Mouse (Mus musculus): ENCODE measurements around the gene Zdhhc22.

DNA sequence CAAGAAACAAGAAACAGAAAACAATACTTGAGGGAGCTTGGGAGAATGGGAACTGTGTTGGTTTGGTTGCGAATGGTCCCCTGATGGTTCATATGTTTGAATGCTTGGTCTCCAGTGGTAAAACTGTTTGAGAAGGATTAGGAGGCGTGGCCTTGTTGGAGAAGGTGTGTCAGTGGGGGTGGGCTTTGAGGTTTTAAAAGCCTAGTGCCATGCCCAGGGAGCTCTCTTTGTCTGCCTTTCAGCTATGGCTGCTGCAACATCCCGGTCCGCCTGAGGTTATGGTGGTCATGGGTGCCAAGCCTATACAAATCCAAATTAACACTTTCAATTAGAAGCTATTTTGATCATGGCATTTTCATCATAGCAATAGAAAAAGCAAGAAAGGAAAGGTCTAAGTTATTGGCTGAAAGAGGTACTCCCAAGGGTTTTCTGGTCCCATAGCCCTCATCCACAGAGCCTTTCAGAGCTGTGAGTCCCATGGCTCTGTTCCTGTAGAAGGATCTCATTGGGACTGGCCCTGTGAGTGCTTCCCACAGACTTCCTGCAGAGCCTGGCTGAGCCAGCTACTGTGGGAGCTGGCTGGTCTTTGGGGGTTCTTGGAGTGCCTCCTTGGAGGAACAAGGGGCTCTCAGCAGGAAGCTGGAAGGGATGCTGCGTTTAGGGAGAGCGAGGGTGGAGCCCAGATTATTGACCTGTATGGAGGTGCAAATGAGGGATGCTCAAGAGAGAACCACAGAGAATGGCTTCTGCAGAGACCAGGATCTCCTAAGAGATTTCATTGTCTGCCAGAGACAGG lies 59.1 kb downstream of the Zdhhc22 start:
- no peak for TF ChIP-seq POLR2A (IDR thresholded peaks at IDR 0.05; ENCODE audit: insufficient read depth, low read depth, low read length)
- no peak for TF ChIP-seq CTCF (IDR thresholded peaks at IDR 0.05; ENCODE audit: insufficient read depth, low read depth, low read length)

Measured in olfactory bulb, adult 2 months (tissue).